Mouse (Mus musculus): ENCODE data around the gene Olfr1141. TPM values are rescaled to one million over a fixed set of nuclear protein-coding genes. Genes with fewer than 3 reads are reported as not detected.

Olfr1141 gene
- total RNA-seq (2017): not detected in 2 replicates

- no peak for ATAC-seq (replicated peaks in 1 of 2; ENCODE audit: insufficient read depth in 1 of 2, low FRiP score in 2 of 2, low TSS enrichment in 1 of 2, low read depth in 1 of 2, poor library complexity in 2 of 2, severe bottlenecking in 2 of 2)
These were observed at the start of gene Olfr1141 for GRCm38 (mm10) chr2:87753891-87754290. Gene Olfr1141 (minus strand): TSS chr2:87753991.

GRCm38 (mm10) chr2:87800292-87800691 lies 46.5 kb upstream of the Olfr1141 start, which contains the start of gene Olfr1143:
Gene Olfr1143 (plus strand): TSS chr2:87800592.
- ATAC-seq (replicated peaks in 1 of 2; ENCODE audit: insufficient read depth in 1 of 2, low FRiP score in 2 of 2, low TSS enrichment in 1 of 2, low read depth in 1 of 2, poor library complexity in 2 of 2, severe bottlenecking in 2 of 2): no peak

GRCm38 (mm10) chr2:87779183-87779582 lies 25.4 kb upstream of the Olfr1141 start, which contains the start of gene Olfr152:
Gene Olfr152 (plus strand): TSS chr2:87779483.
- ATAC-seq (replicated peaks in 1 of 2; ENCODE audit: insufficient read depth in 1 of 2, low FRiP score in 2 of 2, low TSS enrichment in 1 of 2, low read depth in 1 of 2, poor library complexity in 2 of 2, severe bottlenecking in 2 of 2): no peak

GRCm38 (mm10) chr2:87776143-87776542 lies 22.4 kb upstream of the Olfr1141 start:
- ATAC-seq (replicated peaks in 1 of 2; ENCODE audit: insufficient read depth in 1 of 2, low FRiP score in 2 of 2, low TSS enrichment in 1 of 2, low read depth in 1 of 2, poor library complexity in 2 of 2, severe bottlenecking in 2 of 2): no peak

DNA sequence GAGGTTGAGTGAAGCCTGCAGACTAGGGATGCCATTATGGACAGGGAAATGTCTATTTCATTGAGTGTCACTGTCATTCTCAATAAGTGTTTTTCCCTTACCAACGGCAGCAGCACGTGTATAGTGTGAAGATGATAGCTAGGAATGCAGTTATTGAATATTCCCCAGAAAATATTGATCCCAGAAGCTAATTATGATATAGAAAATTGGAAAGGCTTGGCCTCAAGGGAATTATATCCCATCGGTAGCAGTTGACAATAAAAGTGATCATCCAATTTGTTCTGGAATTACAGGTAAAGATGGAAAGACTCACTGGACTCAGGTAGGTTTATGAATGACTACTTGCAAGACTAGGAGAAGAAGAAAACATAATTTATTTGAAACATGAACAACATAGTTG lies 10.3 kb downstream of the Olfr1141 start, which contains the start of gene Olfr1140:
Olfr1140 (plus strand) TSS at position 301 of the 400 bp plus-strand sequence.
- no peak for ATAC-seq (replicated peaks in 1 of 2; ENCODE audit: insufficient read depth in 1 of 2, low FRiP score in 2 of 2, low TSS enrichment in 1 of 2, low read depth in 1 of 2, poor library complexity in 2 of 2, severe bottlenecking in 2 of 2)

- no peak for ATAC-seq (replicated peaks in 1 of 2; ENCODE audit: insufficient read depth in 1 of 2, low FRiP score in 2 of 2, low TSS enrichment in 1 of 2, low read depth in 1 of 2, poor library complexity in 2 of 2, severe bottlenecking in 2 of 2)
These were observed 13.9 kb downstream of the Olfr1141 start, which contains the start of gene Olfr1138 for GRCm38 (mm10) chr2:87739878-87740277. Gene Olfr1138 (minus strand): TSS chr2:87739978.

DNA sequence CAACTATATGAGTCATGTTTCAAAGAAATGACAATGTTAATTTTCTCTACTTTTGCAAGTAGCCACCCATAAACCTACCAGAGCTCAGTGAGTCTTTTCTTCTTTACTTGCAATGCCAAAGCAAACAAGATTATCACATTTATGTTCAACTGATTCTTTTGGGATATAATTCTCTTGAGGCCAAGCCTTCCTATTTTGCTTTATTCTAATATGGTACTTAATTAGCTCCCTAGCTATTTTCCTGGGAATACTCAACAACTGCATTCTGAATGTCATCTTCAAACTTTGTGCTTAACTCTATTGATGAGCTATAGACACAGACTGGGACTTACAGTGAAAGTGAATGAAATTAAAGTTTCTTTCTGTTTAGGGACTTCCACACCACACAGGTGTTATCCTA lies 40.7 kb downstream of the Olfr1141 start, which contains the start of gene Olfr1137:
Olfr1137 (minus strand) TSS at position 101 of the 400 bp plus-strand sequence.
- ATAC-seq (replicated peaks in 1 of 2; ENCODE audit: insufficient read depth in 1 of 2, low FRiP score in 2 of 2, low TSS enrichment in 1 of 2, low read depth in 1 of 2, poor library complexity in 2 of 2, severe bottlenecking in 2 of 2): no peak

Other genes starting within 250 kb of the Olfr1141 start
- not detected in 2 replicates for gene Pramel6, start 247.4 kb downstream of the Olfr1141 start, total RNA-seq (2017)
- gene Olfr153, start 222.2 kb downstream of the Olfr1141 start, total RNA-seq (2017): not detected in 2 replicates
- not detected in 2 replicates for gene Olfr1128, start 208.4 kb downstream of the Olfr1141 start, total RNA-seq (2017)
- gene Olfr1129, start 180.1 kb downstream of the Olfr1141 start, total RNA-seq (2017): not detected in 2 replicates
- not detected in 2 replicates for gene Olfr1130, start 147.8 kb downstream of the Olfr1141 start, total RNA-seq (2017)
- gene Olfr1131, start 126.9 kb downstream of the Olfr1141 start, total RNA-seq (2017): not detected in 2 replicates
- not detected in 2 replicates for gene Olfr1132, start 116.5 kb downstream of the Olfr1141 start, total RNA-seq (2017)
- gene Olfr1133, start 106.6 kb downstream of the Olfr1141 start, total RNA-seq (2017): not detected in 2 replicates
- not detected in 2 replicates for gene Olfr1134, start 95.5 kb downstream of the Olfr1141 start, total RNA-seq (2017)
- not detected in 2 replicates for gene Olfr1135, start 80.3 kb downstream of the Olfr1141 start, total RNA-seq (2017)
- not detected in 2 replicates for gene Olfr1136, start 60.0 kb downstream of the Olfr1141 start, total RNA-seq (2017)
- gene Olfr1137, start 40.8 kb downstream of the Olfr1141 start, total RNA-seq (2017): not detected in 2 replicates
- not detected in 2 replicates for gene Olfr1138, start 14.0 kb downstream of the Olfr1141 start, total RNA-seq (2017)
- gene Olfr1140, start 10.2 kb downstream of the Olfr1141 start, total RNA-seq (2017): not detected in 2 replicates
- not detected in 2 replicates for gene Olfr152, start 25.5 kb upstream of the Olfr1141 start, total RNA-seq (2017)
- gene Olfr1143, start 46.6 kb upstream of the Olfr1141 start, total RNA-seq (2017): not detected in 2 replicates
- gene Olfr1145, start 55.8 kb upstream of the Olfr1141 start, total RNA-seq (2017): not detected in 2 replicates
- gene Olfr1148, start 76.5 kb upstream of the Olfr1141 start, total RNA-seq (2017): not detected in 2 replicates
- not detected in 2 replicates for gene Olfr1150-ps1, start 90.0 kb upstream of the Olfr1141 start, total RNA-seq (2017)
- gene Olfr1151, start 101.9 kb upstream of the Olfr1141 start, total RNA-seq (2017): not detected in 2 replicates
- not detected in 2 replicates for gene Olfr1152, start 112.5 kb upstream of the Olfr1141 start, total RNA-seq (2017)
- not detected in 2 replicates for gene Olfr1153, start 141.0 kb upstream of the Olfr1141 start, total RNA-seq (2017)
- not detected in 2 replicates for gene Olfr1154, start 151.2 kb upstream of the Olfr1141 start, total RNA-seq (2017)
- not detected in 2 replicates for gene Olfr1155, start 191.1 kb upstream of the Olfr1141 start, total RNA-seq (2017)
- not detected in 2 replicates for gene Olfr1156, start 199.1 kb upstream of the Olfr1141 start, total RNA-seq (2017)
- gene Olfr1157, start 214.3 kb upstream of the Olfr1141 start, total RNA-seq (2017): not detected in 2 replicates
- gene Olfr74, start 220.7 kb upstream of the Olfr1141 start, total RNA-seq (2017): not detected in 2 replicates
- not detected in 2 replicates for gene Olfr1158, start 236.1 kb upstream of the Olfr1141 start, total RNA-seq (2017)

Measured in hematopoietic stem cell, adult 5-6 weeks (primary cell).